Mouse (Mus musculus): ENCODE data around the gene Slc25a38.

DNA sequence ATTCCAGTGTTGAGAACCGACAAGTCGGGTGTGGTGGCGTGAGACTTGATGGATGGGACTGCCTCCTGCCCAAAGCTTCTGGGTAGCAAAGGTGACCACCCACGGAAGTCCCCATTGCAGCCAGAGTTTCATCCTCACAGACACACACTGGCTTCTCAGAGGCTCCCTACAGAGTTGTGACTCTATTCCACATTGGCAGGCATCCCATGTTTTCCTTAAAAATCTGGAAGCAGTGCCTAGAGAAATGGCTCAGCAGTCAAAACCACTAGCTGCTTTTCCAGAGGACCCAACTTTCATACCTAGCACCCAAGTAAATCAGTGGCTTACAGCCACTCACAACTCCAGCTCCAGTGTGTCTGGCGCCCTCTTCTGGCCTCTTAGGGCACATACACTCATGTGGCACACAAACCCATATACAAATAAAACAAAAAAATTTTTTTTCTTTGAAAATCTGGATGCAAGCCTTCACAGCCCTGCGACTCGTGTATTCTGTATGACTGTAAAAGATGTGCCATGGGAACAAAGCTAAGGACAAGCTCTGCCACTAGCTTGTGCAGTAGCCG is 29.5 kb upstream of the Slc25a38 start:
- TF ChIP-seq CTCF (IDR thresholded peaks at IDR 0.05; ENCODE audit: low read depth) = peak; percentile 42
- no peak for TF ChIP-seq EP300 (optimal IDR thresholded peaks at IDR 0.05)

Measured in stomach, postnatal 0 days (tissue).